Mouse (Mus musculus): ENCODE data around the gene Gabrb3.

Gene Gabrb3

DNA sequence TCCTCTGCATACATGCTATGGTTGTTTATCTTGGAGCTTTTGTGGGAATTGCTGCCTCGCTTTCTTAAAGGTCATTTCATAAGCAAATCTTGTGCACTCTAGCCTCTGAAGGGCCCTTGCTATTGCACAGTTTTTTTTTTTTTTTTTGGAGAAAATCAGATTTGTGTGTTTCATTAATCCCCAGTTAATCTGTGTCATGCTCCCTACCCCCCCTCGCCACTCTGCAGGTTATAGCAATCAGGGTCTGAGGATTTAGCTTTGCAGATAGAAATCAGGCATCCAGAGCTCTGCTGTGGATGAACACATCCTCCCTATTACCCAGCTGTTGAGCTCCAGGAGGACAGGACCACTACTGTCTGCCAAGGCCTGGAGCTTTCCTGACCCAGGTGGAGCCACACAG is at the start of gene Gabrb3:
Gabrb3 (plus strand) TSS at position 301 of the 400 bp plus-strand sequence.
- in situ Hi-C loops (cut with MboI, MseI), result no loop called here

DNA sequence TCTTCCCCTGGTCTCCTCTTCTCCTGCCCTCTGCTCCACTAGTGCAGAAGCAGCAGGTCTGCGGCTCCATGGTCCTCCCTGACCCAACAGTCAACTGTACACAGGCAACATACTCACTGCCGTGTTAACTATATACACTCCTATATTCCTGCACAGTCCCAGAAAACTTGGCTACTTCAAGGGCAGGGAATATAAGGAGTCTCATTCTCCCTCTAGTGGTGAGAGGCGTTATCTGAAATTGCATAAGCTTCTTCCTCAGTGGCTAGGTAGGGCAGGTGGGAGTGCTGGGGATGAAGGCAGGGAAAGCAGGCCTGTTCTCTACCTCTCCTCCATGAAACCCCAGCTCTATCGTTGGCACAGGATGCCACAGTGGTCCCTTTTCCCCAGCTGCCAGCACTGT is 35.4 kb upstream of the Gabrb3 start:
- in situ Hi-C loops (cut with MboI, MseI), result loop anchor here in 1 of 2 experiments (25.0 kb wide), 1 partner anchor 1128 kb away; no protein-coding TSS in a partner anchor

DNA sequence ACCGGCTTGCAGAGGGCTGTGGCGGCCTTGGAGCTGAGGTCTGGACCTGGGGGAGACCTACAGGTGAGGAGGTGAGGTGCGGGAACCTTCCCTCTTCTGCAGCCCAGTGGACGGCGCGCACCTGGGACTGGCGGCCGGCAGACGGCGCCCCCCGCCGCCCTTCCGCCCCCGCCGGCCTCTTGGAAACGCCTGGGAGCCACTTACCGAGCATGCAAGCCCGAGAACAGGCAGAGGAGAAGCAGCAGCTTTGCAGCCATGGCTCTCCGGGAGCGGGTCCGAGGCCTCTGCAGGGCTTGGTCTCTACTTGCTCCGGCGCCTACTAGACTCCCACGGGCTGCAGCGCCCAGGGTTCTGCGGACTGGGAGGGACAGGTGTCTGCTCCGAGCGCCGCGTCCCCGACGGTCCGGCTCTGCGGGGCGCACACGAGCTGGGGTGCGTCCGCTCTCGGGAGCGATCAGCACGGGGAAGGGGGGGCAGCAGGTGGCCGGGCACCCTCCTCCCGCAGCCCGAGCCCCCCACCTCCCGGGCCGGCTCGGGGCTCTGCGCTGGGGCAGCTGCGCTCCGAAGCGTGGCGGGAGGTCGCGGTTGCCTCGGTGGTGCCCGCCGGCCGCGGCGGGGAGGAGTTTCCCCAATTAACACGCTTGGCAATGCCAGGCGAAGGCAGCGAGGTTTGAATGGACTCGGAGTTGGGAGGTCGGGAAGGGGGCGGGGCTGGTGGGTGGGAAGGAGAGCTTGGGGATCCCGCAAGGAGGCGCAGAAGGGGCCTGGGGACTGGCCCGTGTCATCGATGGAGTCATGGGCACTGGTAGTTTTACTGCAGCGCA is 32.8 kb upstream of the Gabrb3 start, which contains the start of gene Gabrg3:
Gabrg3 (minus strand) TSS at position 672 of the 824 bp plus-strand sequence.
- in situ Hi-C loops (cut with MboI, MseI), result loop anchor here in 1 of 2 experiments (25.0 kb wide), 1 partner anchor 1126 kb away; no protein-coding TSS in a partner anchor

DNA sequence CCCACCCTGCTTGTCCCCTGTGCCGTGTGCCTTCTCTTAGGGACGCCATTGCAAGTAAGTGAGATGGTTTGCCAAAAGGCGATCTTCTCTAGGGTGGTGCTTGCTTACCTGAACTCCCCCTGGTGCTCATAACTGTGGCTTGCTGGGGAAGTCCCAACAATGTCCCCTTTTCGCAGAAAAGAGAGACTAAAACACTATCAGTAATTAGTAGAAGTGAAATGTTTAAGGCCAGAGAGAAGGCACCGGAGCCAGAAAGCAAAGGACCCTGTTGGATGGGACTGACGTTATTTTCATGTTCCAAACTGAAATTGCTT is 32.2 kb upstream of the Gabrb3 start:
- in situ Hi-C loops (cut with MboI, MseI), result loop anchor here in 1 of 2 experiments (25.0 kb wide), 1 partner anchor 1125 kb away; no protein-coding TSS in a partner anchor

DNA sequence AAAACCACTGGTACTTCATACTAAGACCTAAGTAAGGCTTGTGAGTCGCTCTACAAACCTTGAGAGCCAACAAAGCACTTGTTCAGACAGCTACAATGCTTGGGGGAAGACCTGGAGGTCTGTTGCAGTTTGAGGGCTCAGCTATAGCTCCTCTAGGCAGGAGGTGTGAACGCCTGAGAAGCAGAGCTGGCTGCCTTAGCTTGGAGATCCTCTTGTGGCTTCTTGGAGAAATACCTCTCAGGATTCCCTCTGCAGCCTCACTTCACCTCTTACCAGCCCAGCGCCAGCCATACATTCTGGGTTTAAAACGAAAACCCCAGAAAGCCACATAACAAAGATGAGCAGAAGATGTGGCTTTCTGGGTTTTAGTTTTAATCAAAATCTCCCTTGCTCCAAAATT is 29.4 kb upstream of the Gabrb3 start:
- in situ Hi-C loops (cut with MboI, MseI), result loop anchor here in 1 of 2 experiments (25.0 kb wide), 1 partner anchor 1122 kb away; no protein-coding TSS in a partner anchor

DNA sequence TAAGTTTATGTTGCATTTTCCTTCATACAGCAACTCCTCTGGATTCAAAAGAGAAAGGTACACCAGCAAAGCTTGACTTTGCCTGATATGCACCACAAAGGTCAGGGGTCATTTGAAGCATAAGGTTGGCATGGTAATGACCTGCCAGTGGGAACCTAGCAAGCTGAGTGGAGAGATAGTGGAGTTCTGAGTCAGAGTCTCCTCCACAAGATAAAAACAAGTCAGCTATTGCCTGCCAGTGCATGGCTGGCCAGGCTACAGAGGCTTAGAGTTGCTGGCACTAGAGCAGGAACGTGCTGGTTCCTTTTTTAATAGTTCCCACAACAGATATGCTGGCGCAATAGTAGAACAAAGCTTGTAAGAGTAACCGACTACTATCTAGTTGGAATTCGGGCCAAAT is 25.9 kb upstream of the Gabrb3 start:
- in situ Hi-C loops (cut with MboI, MseI), result loop anchor here in 1 of 2 experiments (25.0 kb wide), 1 partner anchor 1119 kb away; no protein-coding TSS in a partner anchor

DNA sequence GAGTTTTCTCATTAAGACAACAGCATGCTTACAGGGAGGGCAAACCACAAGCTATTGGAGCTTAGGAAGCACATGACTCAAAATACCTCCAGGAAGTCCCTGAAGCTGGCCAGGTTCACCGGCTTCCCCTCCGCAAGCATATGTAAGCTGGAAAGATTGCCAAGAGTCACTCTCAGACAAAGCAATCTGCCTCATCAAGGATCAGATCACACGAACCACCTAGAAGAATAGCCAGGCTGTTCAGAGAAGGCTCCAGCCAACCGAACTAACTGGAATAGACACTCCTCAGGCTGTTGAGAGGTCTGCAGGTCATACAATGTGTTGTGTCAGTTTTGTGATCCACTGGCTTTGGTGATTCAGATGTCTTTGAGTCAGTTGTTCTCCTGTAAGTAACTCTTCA is 8.3 kb upstream of the Gabrb3 start:
- in situ Hi-C loops (cut with MboI, MseI), result no loop called here

DNA sequence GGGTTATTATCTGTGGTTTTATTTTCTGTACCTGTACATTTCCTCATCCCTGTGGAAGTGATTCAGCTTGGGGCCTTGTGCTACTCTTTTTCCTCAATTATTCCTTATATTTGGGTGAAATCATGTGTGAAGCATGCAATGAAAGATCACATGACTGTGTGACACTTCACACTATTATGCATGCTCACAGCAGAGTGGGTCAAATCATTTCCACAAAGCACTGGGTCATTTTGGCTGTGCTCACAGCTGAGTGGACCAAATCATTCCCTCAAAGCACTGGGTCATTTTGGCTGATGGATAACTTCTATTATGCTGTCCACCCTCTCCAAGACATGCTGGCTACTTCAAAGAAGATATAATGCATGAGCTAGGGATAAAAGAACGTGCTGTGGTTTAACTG is 6.6 kb upstream of the Gabrb3 start:
- in situ Hi-C loops (cut with MboI, MseI), result no loop called here

DNA sequence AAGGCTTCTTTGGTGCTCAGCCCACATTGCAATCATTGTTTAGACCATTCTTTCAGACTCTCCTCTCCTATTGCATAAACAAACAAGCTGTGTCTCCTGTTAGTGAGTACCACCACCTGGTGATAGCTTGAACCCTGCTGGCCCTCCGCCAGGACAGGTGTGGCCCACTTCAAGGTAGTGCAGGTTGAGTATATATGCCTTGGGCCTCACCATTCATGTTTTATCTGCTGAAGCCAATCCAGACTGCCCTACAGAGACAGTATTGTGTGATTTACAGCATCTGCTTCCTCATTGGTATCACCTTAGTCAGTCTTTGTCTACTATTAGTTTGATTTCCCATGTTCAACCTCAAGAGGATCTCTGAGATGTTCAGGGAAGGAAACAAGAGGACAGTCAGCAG is 1.6 kb downstream of the Gabrb3 start:
- in situ Hi-C loops (cut with MboI, MseI), result no loop called here

DNA sequence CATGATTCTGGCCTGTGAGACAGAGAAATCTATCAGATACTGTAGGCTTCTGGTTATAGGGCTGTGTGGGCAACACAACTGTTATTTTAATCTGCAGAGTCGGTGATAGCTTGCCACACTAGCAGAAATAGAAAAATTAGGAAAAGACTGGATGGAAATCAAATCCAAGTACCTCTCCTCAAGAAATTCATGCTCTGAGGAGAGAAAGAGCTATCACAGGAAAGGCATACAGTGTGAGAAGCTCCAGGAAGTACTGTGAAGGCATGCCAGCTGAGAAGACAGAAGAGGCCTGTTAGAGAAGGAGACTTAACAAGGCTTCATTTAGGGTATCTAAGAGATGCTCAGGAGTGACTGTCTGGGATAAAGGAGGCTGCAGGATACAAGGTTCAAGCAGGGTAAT is 3.2 kb downstream of the Gabrb3 start:
- in situ Hi-C loops (cut with MboI, MseI), result no loop called here

DNA sequence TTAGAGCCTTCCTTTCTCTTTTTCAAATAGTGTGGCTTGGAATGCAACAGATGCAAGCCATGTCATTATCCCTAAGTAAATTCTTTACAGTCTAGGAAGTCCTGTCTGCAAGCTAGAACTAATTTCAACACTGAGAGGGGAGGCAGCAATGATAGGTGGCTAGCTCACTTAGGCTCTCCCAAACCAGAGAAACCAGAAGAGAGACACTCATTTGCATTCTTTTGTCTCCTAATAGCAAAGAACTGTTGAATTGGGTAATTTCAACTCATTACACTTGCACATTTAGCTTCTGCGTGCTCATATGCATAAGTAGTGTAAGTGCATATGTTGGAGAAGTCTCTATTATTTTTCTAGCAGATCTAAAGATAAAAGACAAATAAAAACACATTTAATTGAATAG is 28.7 kb downstream of the Gabrb3 start:
- in situ Hi-C loops (cut with MboI, MseI), result no loop called here

DNA sequence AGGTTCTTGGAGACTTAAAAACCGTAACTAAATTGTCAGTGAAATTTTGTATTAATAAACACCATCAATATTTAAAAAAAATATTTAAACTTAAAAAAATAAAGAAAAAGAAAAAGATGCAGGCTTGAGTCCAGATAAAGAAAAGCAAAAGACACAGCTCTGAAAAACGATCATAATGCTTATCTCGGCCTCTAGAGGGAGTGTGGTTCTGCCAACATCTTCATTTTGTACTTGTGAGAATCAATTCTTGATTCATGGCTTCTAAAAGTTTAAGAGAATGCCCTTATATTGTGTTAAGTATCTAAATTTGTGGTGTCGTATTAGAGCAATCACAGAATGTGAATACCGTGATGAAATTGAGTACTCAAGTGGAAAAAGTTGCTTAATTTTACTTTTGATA is 40.9 kb downstream of the Gabrb3 start:
- in situ Hi-C loops (cut with MboI, MseI), result no loop called here

DNA sequence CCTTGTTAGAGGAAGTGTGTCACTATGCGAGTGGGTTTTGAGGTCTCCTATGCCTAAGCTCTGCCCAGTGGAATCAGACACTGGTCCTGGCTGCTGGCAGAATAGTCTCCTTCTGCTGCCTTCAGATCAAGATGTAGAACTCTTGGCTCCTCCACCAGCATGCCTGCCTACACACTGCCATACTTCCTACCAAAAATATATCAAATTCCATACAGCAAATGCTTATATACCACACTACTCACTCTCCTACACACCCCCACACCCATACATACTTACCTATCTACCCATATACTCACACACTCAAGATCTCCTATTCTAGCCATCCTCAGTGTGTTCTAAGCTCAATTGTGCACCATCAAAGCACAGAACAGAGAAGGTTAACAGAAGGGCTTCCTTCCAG is 51.8 kb downstream of the Gabrb3 start:
- in situ Hi-C loops (cut with MboI, MseI), result loop anchor here in 1 of 2 experiments (10.0 kb wide), 1 partner anchor 1713 kb away; no protein-coding TSS in a partner anchor

DNA sequence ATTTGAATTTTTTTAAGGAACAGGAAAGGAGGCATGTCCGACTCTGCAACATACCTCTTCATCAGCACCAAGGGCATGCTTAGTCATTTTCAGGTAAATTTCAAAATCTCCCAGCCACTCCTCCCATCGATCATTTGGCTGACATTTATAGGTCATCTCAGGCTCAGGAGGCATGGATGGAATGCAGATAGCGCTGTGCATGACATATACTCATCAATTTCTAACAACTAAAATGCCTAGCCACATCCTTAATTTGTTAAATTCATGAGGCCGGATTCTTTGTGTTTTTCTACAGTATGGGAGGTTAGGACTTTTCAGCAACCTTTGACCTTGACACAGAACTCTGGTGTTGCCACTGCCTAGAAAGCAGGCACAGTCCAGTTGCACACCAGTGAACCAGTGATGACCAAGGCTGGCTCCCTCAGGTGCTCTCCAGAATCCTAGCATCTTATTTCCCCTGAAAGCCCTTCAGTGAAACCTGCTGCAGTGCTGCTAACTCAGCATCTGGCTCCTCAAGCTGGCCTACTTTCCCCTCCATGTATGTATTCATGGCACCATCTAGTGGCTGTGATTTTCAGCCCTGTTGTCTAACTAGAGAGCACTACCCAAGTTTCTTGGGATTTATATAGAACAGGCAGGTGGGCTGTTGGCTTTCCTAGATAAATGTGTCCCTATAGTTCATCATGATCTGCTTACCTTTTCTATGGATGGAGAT is 54.5 kb downstream of the Gabrb3 start:
- in situ Hi-C loops (cut with MboI, MseI), result loop anchor here in 1 of 2 experiments (10.0 kb wide), 1 partner anchor 1711 kb away; no protein-coding TSS in a partner anchor

DNA sequence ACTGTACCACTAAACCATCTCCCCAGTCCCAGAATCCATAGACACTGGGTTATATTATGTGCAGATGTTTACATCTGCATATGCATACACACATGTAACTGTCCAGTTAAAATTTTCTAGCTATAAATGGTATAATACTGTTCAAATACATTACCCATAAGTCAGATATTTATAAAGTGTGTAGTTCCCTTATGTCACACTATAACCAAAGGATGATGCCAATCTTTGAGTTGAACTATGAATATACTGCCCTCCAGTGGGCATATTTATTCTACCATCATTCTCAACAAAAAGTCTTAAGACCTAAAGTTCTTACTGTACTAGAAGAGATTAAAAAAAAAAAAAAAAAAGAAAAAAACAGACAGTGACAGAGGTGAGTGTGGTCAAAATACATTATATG is 63.4 kb downstream of the Gabrb3 start:
- in situ Hi-C loops (cut with MboI, MseI), result no loop called here

DNA sequence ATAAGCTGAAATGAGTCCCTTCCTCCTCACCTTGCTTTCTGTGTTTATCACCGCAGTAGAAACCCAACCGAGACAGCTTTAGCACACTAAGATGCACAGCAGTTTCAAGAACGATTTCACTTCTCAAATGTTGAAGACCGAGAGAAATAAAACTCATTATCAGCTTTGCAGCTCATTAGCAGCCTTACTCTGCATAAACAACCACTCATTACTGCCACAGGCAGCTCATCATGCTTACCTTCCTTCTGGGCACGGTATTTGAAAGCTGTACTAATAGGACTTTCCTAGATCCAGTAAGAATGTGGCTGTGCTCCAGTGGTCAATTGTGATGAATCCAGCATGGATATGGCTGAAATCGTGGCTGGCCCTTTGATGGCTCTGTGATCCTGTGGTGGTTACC is 67.4 kb downstream of the Gabrb3 start:
- in situ Hi-C loops (cut with MboI, MseI), result no loop called here

DNA sequence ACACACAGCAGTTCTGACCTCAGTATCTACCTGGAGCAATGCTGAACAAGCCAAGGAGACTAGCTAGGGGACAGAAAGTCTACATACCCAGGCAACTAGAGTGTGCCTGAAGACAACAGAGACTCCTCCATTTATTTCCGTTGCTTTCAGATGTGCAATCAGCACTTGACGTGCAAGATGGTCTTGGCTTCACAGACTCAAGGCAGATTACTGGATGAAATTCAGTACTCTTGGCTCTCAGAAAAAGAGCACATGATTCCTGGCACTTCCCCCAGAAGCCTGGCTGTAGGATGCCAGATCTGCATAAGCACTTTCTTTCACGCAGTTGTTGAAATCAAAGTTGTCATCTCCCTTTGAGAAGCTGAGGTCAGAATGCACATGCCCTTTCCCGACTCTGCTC is 72.3 kb downstream of the Gabrb3 start:
- in situ Hi-C loops (cut with MboI, MseI), result no loop called here

DNA sequence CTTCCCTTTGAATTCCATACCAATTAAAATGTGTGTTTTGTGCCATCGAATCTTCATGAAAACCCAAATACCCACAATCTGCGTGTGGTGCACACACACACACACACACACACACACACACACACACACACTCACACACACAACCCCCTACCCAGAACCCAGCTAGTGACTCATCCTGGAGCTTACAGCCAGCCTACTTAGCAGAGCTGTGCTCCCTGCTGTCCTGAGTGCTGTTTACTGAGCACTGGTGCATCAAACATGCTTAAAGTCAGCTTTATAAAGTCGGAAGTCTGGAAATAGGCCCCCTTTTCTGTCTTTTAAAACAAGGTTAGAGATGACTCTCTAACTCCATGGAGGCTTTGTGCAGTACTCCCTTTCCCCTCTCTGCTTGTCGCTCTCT is 83.3 kb downstream of the Gabrb3 start:
- in situ Hi-C loops (cut with MboI, MseI), result no loop called here

DNA sequence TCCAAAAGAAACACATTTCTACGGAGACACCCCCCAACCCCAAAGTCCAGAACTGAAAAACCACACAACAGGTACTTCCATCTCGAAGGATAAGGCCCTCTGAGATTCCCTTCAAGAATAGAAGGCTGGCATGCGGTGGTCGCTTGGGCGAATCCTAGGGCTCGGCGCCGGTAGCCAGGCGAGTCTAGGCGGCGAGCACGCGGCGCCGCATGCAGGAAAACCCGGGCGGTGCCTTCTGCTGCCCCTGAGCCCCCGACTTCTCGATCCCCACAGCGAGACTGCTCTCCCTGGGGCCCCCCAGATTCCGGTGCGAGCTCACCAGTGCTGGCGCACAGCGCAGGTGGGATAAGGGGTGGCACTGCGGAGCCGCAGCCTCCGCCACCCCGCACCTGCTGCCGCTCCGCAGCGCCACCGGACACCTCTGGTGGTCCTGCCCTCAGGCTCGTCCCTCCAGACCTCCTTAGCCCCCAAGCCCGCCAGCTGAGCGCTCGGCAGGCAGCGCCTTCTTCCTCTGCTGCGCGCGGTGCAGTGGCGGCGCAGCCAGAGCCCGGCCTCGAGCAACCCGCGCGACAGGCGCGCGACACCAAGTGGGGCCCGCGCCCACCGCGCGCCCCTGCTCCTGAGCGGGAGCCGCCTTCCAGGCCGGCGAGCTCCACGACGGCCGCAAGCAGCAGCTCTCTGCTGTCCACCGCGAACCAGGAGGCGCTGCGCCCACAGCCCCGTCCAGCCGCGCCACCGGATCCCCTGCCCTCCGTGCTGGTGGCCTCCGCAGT is 89.6 kb downstream of the Gabrb3 start:
- in situ Hi-C loops (cut with MboI, MseI), result no loop called here

DNA sequence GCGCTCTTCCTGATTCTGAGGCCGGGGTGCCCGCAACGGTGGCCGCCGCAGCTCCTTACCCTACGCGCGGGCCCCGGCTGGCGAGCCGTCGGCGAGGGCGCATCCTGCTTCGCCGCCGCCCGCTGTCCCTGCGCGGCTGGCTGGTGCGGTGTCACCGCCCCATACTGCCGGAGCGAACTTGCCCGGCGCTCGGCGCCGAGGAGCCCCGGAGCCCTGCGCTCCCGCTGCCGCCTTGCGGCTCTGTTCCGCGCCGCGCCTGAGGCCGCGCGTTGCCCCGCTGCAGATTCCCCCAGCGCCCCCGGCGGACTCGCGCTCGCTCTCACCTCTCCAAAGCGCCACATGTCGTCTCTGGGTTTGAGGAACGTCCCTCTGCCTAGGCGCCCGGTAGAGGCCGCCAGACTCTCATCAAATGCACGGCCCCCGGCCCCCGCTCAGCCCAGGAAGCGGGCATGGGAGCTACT is 90.2 kb downstream of the Gabrb3 start, which contains the start of gene Gabra5:
Gabra5 (minus strand) TSS at position 379 of the 461 bp plus-strand sequence.
- in situ Hi-C loops (cut with MboI, MseI), result no loop called here

DNA sequence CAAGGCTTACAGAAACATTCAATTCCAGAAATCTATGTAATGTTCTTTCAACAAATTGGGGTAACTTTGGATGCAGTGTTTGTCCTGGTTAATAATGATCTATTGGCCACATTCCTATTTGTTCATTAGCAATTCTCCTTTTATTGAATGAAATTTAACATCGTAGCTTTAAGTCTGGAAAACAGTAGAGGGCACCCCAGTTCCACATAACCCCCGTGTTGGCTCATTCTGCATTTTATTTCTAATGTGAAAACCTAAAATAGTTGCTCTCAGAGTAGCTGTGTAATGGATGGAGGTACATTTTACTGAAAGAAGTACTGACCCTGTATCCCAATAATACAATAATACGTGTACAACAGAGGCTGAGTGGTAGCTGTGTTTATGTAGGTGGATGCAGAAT is 93.5 kb downstream of the Gabrb3 start:
- in situ Hi-C loops (cut with MboI, MseI), result no loop called here

DNA sequence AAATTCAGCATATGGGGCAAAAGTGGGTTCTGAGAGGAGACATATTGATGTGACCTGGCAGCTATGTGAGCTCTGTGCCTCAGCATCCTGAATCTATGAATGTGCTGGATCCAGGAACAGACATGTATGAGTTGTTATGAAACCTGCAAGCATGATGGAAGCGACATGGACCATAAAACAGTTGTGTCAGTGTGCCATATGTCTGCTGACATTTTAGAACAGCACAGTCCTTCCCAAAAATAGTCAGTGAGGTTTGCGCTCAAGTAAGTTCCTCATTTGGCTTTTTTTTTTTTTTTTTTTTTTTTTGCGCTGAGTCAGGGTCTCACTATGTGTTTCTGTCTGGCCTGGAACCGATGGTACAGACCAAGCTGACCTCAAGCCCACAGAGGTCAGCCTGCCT is 110.0 kb downstream of the Gabrb3 start:
- in situ Hi-C loops (cut with MboI, MseI), result no loop called here

All from T-helper 17 cell (primary cell).